Mouse (Mus musculus) ovary, postnatal 36 days (tissue): Measurements from ENCODE around the gene Taf1a.

Experiments
- DNase-seq: peaks from one replicate; pipeline ENCODE4 v3.0.0; 2022; ENCODE audit warnings: low spot score, mixed read lengths

Taf1a gene

DNA sequence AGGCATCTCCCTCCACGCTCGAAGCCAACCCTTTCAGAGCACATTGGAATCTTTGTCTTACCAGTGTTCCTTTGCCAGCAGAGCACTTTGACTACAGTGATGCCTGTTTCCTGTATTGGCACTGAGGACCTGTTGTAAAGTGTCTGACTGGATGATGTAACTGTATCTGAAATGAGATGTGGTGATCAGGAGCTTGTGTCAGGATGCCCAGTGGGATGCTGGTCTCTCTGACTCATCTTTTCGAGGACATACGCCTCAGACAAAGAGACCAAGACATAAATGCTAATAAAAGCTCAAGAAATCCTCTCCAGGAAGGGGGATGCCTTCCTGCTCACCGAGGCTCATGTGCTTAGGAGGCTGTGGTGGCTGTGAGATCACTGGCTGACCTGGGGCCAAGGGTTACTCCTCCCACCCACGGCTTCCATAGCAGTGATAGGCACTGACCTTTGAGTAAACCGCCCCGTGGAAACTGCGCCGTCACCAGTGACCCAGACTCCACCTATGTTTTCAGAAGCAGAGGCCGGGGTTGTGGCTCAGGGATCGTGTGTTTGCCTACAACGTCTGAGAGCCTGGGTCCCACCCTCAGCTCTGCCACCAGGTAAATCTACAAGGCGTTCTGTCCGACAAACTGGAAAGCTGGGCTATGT lies 25.4 kb downstream of the Taf1a start:
- DNase-seq = no peak

- no peak for DNase-seq
Measured at GRCm38 (mm10) chr1:183417873-183418272, 29.1 kb downstream of the Taf1a start, which contains the start of gene Hhipl2. TSS of gene Hhipl2 (plus strand) at chr1:183418215.

DNA sequence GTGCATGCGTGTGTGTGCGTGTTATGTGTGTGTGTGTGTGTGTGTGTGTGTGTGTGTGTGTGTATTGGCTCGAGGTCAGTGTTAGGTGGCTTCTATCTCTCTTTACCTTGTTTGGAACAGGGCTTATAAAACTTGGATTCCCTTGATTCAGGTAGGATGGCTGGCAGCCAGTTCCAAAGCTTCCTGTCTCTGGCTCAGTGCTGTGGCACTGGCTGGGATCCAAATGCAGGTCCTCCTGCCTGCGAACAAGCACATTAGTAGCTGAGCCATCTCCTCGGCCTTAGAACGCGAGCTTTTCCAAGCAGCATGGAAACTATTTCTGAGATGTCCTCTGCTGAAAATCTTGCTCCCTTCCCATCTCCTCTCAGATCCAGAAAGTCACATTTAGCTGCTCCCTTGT lies 31.0 kb downstream of the Taf1a start:
- no peak for DNase-seq

GRCm38 (mm10) chr1:183420296-183420695 lies 31.5 kb downstream of the Taf1a start:
- DNase-seq = no peak

- DNase-seq = no peak
Measured at GRCm38 (mm10) chr1:183424100-183424499, 35.3 kb downstream of the Taf1a start.

DNA sequence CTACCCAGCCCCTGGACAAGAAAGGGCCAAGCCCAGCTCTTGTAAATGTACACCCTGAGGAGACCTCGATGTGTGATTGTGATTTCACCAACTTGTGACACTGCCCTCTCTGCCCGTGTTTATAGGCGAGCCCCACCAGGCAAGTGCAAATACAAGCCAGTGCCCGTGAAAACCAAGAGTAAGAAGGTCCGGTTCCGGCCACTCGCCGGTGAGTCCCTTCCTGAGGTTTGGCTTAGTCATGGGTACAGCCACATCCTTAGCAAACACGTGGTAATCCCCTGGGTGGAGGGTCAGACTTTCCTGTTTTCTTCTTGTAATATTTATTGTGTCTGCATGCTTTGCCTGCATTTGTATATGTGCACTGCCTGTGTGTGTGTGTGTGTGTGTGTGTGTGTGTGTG lies 46.1 kb downstream of the Taf1a start:
- DNase-seq = no peak

DNA sequence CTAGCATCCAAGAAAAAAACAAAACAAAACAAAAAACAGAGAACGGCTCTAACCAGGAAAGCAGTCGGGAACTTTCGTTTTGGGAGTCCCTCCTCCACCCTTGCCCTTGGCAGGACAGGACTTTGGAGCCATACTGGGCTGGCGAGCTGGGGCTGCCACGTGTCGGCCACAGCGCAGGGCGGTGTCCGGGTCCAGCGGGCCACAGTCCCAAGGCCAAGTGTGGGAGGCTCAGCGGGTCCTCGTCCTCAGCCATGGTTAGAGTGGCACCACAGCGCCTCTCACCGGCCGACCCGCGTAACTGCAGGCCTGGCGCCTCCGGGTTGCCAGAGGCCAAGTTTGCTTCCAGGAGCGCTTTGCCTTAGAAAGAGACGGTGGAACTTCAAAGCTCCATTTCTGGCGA lies 50.3 kb downstream of the Taf1a start:
- peak; percentile 92 for DNase-seq

GRCm38 (mm10) chr1:183442015-183442774 lies 53.4 kb downstream of the Taf1a start:
- DNase-seq = peak; percentile 67

DNA sequence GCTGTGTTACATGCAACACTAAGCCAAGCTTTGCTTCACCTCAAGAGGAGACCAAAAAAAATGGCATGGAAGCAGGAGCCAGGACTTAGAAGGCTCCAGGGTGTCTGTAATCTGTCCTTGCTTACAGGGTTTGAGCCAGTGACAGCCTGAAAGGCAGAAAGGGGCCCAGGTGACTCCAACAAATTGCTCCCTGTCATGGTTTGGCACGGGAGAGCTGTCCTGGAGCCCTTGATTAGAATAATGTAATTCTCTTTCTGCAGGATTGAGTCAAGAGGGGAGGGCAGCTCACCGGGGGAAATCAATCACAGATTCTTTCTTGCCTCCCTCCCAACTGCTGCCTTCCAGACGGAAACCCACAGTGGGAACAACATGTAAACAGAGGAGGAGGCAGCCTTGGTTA lies 64.3 kb downstream of the Taf1a start:
- DNase-seq = no peak
